Mouse (Mus musculus) neural tube, embryonic 15.5 days (tissue): ENCODE measurements at regions not wholly inside any gene's neighbourhood (a gene's known extent, or its start where the extent isn't known, plus 50 kb on each side); places are given as distances from the start of the nearest gene placed in this dataset.
A peak's percentile ranks its signal among the peaks of the same experiment; 100 is the strongest.

ENCODE experiments used
- ATAC-seq: fragments of 200-750 bp; cut with Nextera tagmentation; 2 replicates; pipeline ENCODE4 v1.8.0; 2017; ENCODE audit warnings: mild to moderate bottlenecking, moderate TSS enrichment, moderate library complexity; ENCODE audit not compliant: low FRiP score
- H3K27ac ChIP-seq: fragments of 300-500 bp; sonication (generic); replicated peaks from 2 replicates; pipeline ENCODE4 v1.5.1; 2015; ENCODE audit warnings: mild to moderate bottlenecking, inconsistent platforms
- H3K27me3 ChIP-seq: fragments of 300-500 bp; sonication (generic); replicated peaks from 2 replicates; pipeline ENCODE4 v1.6.1; 2015; ENCODE audit warnings: inconsistent platforms
- H3K36me3 ChIP-seq: fragments of 300-500 bp; sonication (generic); 2 replicates; pipeline ENCODE4 v1.6.1; 2015; ENCODE audit warnings: inconsistent platforms
- H3K4me1 ChIP-seq: fragments of 300-500 bp; sonication (generic); 2 replicates; pipeline ENCODE4 v1.6.1; 2015; ENCODE audit warnings: inconsistent platforms
- H3K4me2 ChIP-seq: fragments of 300-500 bp; sonication (generic); 2 replicates; pipeline ENCODE4 v1.6.1; 2015; ENCODE audit warnings: inconsistent platforms, mild to moderate bottlenecking, moderate library complexity
- H3K4me3 ChIP-seq: fragments of 300-500 bp; sonication (generic); replicated peaks from 2 replicates; pipeline ENCODE4 v1.5.1; 2015; ENCODE audit warnings: mild to moderate bottlenecking, inconsistent platforms
- H3K9ac ChIP-seq: fragments of 300-500 bp; sonication (generic); replicated peaks from 2 replicates; pipeline ENCODE4 v1.6.1; 2015; ENCODE audit warnings: mild to moderate bottlenecking, inconsistent platforms
- H3K9me3 ChIP-seq: fragments of 300-500 bp; sonication (generic); replicated peaks from 2 replicates; pipeline ENCODE4 v1.6.1; 2016; ENCODE audit warnings: inconsistent platforms
- WGBS: fragments of 180-500 bp; shearing (Covaris S2); methylation state at CpG from one replicate; pipeline ENCODE4 v1.1.7; 2015; ENCODE audit warnings: mixed read lengths; 5-methylcytosine and 5-hydroxymethylcytosine counted together

DNA sequence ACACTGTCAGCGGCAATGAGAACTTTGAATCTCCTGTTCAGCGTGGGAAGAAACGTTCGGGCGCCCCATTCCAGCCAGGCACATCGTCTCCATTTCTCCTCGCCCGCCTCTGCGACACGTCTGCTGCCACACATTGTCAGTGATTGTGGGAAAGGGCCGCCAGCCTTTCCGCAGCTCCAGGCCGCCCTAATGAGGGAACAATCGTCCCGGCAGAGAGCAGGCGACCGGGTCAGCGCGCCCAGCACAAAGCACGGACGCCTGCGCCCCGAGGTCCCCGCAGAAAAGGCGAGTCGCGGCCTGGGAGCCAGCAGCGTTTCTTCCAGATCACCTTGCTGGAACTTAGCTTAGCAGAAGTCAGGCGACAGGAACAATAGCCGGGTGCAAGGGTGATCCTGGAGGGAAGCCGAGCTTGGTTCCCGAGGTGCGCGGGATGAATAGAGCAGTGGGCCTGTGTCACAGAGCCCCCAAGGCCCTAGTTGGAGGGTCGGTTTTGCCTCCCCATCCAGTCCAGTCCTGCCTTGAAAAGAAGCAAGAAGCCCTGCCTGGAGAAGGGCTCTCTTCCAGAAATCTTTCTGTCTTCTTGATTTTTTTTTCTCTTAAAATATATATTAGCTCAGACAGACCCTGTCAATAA is 203.8 kb upstream of the Pou3f3 start:
- ATAC-seq = peak; percentile 48
- peaks cover 15% of the 10 kb centered on the region for H3K4me1 ChIP-seq
- H3K27ac ChIP-seq = no peak overlapping the region
- H3K9me3 ChIP-seq = no peaks in the 10 kb centered on the region
- under 1% methylated on average over 35 of the region's 35 CpGs for WGBS
- H3K4me3 ChIP-seq = peak overlapping the region; percentile 38
- H3K27me3 ChIP-seq = no peaks in the 10 kb centered on the region
- H3K9ac ChIP-seq = peak overlapping the region; percentile 42
- H3K4me2 ChIP-seq = peak overlapping the region; percentile 64
- no peaks in the 10 kb centered on the region for H3K36me3 ChIP-seq

DNA sequence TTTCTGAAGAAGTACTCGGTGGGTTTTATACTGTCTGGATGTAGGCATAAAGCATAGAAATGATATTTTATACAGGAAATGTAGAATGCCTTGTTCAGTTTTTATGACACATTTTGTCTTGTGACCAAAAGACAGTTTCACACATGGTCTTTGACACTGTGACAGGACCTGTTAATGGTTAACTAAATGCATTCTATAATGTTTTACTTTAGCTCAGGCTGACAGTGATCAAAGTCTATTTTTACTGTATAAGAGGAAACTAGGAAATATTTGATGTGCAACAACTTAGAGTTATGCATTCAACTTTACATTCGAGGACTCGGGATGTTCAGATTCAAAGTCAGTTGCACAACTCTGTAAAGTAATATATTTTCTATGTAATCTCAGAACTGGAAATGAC is 199.5 kb upstream of the Pou3f3 start:
- H3K4me2 ChIP-seq = no peak overlapping the region
- no peaks in the 10 kb centered on the region for H3K36me3 ChIP-seq
- no peak for ATAC-seq
- WGBS = 69% methylated on average over 3 of the region's 3 CpGs
- H3K27ac ChIP-seq = no peak overlapping the region
- no peaks in the 10 kb centered on the region for H3K27me3 ChIP-seq
- H3K9ac ChIP-seq = no peak overlapping the region
- no peak overlapping the region for H3K4me3 ChIP-seq
- H3K4me1 ChIP-seq = peaks cover 10% of the 10 kb centered on the region
- H3K9me3 ChIP-seq = no peaks in the 10 kb centered on the region

DNA sequence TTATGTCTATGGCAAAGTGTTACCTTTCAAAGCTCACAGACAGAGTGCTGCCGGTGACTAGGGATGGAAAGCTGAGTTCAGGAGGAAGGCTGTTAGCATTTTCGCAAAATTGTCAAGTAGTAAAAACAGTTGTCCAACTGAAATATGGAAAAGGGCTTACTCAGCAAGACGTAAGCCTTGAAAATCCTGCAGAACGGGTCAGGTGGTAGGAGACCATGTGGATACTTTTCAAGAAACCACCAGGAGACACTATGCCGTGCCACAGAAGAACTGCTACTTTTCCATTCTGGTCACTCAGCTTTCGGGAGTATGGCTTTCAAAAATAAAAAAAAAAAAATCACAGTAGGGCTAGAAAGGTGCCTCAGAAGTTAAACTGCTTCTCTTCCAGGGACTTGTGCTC is 199.1 kb upstream of the Pou3f3 start:
- Histone ChIP-seq H3K9me3 (no peaks in the 10 kb centered on the region), H3K36me3 (no peaks in the 10 kb centered on the region), H3K4me3 (no peak overlapping the region), H3K4me2 (no peak overlapping the region), H3K27me3 (no peaks in the 10 kb centered on the region), H3K9ac (no peak overlapping the region), H3K27ac (no peak overlapping the region), H3K4me1 (peaks cover 5% of the 10 kb centered on the region)
- ATAC-seq = no peak
- WGBS = 69% methylated on average over 6 of the region's 6 CpGs

DNA sequence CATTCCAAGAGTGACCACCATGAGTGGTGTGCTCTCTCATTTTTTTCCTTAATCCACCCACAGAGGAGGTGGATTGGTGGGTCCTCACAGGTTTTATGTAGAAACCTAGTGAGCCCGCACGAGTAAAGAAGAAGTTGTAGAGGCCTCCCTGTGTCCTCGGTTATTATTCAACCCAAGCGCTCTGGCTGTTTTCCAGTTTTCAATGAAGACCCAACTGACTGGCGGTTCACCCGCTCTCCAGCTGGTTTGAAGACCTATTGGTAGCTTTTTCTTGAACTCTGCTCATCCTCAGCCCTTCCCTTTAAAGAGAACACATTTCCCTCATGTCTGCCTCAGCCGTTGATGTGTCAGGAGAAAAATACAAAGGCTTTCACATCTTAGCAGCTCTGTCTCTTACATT is 196.7 kb upstream of the Pou3f3 start:
- 82% methylated on average over 7 of the region's 7 CpGs for WGBS

DNA sequence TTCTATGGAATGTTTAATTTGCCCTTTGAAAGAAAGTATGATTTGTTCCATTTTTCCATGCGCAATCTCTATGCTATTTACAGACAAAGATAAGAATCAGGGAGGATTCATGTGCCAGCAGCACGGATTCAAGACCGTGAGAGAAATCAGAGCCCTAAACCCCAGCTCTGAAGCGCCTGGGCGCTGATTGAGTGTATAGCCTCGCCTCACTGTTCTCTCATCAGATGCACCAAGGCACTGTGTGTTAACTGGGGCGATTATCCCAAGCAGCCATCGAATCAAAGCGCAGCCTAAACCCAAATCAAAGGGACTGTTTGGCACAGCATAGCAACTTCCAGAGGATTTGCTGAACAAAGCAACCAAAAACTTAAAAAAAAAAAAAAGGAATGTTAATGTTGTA is 191.1 kb upstream of the Pou3f3 start:
- no peak for ATAC-seq
- Histone ChIP-seq H3K4me2 (no peak overlapping the region), H3K27me3 (no peaks in the 10 kb centered on the region), H3K4me3 (no peak overlapping the region), H3K4me1 (no peaks in the 10 kb centered on the region), H3K9me3 (no peaks in the 10 kb centered on the region), H3K36me3 (no peaks in the 10 kb centered on the region), H3K9ac (no peak overlapping the region), H3K27ac (no peak overlapping the region)
- 63% methylated on average over 9 of the region's 9 CpGs for WGBS

More for the DNA sequence above, 196.7 kb upstream of the Pou3f3 start:
- Histone ChIP-seq H3K27ac (no peak overlapping the region), H3K4me3 (no peak overlapping the region), H3K9ac (no peak overlapping the region), H3K27me3 (no peaks in the 10 kb centered on the region), H3K4me1 (no peaks in the 10 kb centered on the region), H3K36me3 (no peaks in the 10 kb centered on the region), H3K4me2 (no peak overlapping the region), H3K9me3 (no peaks in the 10 kb centered on the region)
- no peak for ATAC-seq

DNA sequence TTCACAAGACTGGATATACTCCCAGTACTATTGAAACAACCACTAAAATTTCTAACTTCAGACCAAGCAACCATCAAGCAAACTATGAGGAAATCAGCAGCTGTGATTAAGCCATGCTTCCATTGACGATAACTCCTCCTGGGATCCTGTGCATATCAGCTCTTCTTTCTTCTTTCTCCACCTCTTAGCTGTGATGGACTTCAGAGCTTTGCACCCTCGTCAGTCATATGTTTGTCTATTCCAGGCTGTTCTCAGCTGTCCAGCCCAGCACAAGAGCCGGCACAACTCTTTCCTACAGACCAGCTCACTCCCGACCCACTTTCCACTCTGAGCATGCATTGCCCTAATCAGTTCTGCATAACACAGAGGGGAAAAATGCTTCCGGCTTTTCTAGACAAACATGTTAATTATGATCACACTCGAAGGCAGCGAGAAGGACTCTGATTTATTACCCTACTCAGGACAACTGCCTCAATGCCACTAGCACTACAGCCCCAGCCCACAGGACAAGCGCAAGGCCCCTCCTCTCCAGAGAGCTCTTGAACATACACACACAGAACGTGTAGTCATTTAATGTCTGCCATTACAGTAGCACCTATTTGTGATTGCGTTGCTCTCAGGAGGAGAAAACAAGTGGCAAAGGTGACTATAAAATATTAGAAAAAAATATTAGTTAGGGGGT is 190.4 kb upstream of the Pou3f3 start:
- Histone ChIP-seq H3K27ac (no peak overlapping the region), H3K27me3 (no peaks in the 10 kb centered on the region), H3K9me3 (no peaks in the 10 kb centered on the region), H3K4me3 (no peak overlapping the region), H3K4me1 (no peaks in the 10 kb centered on the region), H3K9ac (no peak overlapping the region), H3K4me2 (no peak overlapping the region), H3K36me3 (no peaks in the 10 kb centered on the region)
- no peak for ATAC-seq
- WGBS = 38% methylated on average over 10 of the region's 10 CpGs

DNA sequence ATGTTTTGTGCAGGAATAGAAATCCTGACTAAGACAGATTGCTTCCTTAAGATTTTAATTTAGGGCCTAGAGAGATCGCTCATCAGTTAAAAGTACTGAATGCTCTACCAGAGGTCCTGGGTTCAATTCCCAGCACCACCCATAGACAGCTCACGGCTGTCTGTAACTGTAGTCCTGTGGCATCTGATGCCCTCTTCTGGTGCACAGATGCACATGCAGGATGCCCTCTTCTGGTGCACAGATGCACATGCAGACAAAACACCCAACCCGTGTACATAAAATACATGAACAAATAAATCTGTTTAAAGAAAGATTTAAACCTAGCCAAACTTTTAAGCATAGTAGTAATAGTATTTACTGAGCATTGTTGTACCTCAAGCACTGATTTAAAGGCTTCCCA is 181.2 kb upstream of the Pou3f3 start:
- no peaks in the 10 kb centered on the region for H3K36me3 ChIP-seq
- H3K27me3 ChIP-seq = no peaks in the 10 kb centered on the region
- H3K4me3 ChIP-seq = no peak overlapping the region
- H3K9ac ChIP-seq = no peak overlapping the region
- 97% methylated on average over 3 of the region's 3 CpGs for WGBS
- no peaks in the 10 kb centered on the region for H3K4me1 ChIP-seq
- no peak overlapping the region for H3K27ac ChIP-seq
- no peak for ATAC-seq
- no peak overlapping the region for H3K4me2 ChIP-seq
- 0 out of 2 replicates have a peak, but pooled peaks cover 4% of the 10 kb centered on the region for H3K9me3 ChIP-seq

DNA sequence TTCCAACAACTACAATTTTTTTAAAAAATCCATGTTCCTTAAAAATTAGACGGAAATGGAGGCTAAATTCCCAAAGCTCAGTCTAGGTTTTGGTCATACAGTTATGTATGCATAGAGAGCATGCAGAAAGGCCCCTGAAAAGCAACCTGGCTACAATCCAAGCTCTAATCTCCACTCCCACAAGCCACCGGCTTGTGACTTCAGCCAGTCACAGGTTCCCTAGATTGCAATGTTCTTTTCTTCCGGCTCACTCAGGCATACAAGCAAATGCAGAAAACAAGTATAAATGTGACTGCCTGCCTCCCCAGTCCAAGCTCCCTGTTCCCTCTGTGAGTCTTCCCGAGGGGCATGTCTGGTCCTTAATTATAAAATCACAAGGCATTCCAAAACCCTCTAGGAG is 171.2 kb upstream of the Pou3f3 start:
- H3K4me2 ChIP-seq = no peak overlapping the region
- H3K4me3 ChIP-seq = no peak overlapping the region
- no peaks in the 10 kb centered on the region for H3K27me3 ChIP-seq
- no peaks in the 10 kb centered on the region for H3K36me3 ChIP-seq
- WGBS = 36% methylated on average over 4 of the region's 4 CpGs
- no peak for ATAC-seq
- 0 out of 2 replicates have a peak, but pooled peaks cover 5% of the 10 kb centered on the region for H3K4me1 ChIP-seq
- no peak overlapping the region for H3K9ac ChIP-seq
- H3K27ac ChIP-seq = no peak overlapping the region
- H3K9me3 ChIP-seq = no peaks in the 10 kb centered on the region

DNA sequence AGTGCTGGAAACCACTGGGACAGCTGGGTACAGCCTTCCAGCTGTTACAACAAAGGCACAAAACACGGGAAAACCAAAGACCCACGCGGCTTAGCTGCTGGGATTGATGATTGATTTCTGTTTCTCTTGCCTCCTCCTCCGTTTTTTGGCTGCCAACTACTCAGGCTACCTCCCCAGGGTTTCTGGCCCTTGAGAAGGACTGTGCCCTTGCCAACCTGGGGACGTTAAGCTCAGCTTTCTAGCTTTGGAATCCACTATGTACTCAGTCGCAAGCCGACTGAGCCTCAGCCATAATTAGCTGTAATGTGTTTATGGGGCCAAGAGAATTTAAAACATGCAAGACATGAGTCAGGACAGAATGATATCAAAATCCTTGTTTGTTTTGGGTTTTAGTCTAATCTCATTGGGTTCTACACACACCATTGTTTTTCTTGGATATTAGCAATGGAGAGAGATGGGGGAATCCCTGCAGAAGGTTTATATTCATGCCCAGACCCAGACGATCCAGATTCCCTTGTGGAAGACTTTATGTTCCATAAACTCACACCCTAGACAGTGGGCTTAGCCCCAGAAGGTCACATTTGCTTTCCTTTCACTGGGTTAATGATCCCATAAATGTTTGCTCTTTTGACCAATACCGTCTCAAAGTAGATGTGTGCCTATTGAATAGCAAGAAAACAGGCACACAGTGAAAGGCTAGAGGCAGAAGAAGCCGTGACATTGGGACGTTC is 167.7 kb upstream of the Pou3f3 start:
- H3K9ac ChIP-seq = no peak overlapping the region
- no peak for ATAC-seq
- no peak overlapping the region for H3K4me3 ChIP-seq
- H3K36me3 ChIP-seq = no peaks in the 10 kb centered on the region
- no peaks in the 10 kb centered on the region for H3K9me3 ChIP-seq
- 0 out of 2 replicates have a peak, but pooled peaks cover 5% of the 10 kb centered on the region for H3K4me1 ChIP-seq
- 52% methylated on average over 11 of the region's 11 CpGs for whole genome bisulfite sequencing
- H3K27me3 ChIP-seq = no peaks in the 10 kb centered on the region
- no peak overlapping the region for H3K4me2 ChIP-seq
- no peak overlapping the region for H3K27ac ChIP-seq

DNA sequence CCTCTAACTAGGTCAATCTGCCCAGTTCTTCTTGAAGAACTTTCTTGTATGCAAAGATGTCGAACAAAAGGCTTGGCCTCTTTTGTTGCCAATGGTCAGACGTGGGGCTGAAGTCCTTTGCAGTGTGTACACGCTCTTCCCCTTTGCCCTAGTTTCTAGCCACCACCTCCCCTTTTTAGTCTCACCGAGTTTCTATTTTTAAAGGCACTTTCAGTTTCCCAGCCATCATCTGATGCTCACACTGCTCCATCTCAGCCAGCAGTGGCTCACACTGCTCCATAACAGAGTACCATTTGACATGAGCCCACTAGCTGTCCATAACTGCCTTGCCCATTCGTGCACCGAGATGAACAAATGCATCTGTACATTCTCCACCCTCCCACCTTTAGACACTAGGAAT is 162.7 kb upstream of the Pou3f3 start:
- Histone ChIP-seq H3K9ac (no peak overlapping the region), H3K4me3 (no peak overlapping the region), H3K27ac (no peak overlapping the region), H3K4me1 (no peaks in the 10 kb centered on the region), H3K9me3 (no peaks in the 10 kb centered on the region), H3K36me3 (no peaks in the 10 kb centered on the region), H3K4me2 (no peak overlapping the region), H3K27me3 (0 out of 2 replicates have a peak, but pooled peaks cover 3% of the 10 kb centered on the region)
- 87% methylated on average over 6 of the region's 6 CpGs for WGBS
- no peak for ATAC-seq

DNA sequence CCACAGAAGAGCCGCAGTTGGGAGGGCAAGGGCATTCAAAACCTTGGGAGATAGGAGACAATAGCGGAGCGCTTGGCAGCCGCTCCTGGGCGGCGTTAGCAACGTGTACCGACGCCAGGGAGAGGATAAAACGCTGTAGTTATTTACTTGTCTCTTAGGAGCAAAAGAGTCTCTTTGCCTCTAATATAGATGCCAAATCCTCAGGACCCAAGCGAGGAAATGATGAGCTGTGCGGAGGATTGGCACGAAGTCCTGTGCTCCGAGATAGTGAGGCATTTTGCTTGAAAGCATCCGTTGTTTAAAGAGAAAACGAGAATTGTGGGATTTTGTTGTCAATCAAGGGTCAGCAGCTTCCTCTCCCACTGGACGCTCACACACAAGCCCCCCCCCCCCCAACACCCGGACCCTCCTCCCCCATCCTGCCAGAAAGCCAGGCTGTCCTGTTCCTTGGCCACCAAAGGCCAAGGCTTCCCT is 156.5 kb upstream of the Pou3f3 start:
- Histone ChIP-seq H3K4me2 (peak overlapping the region; percentile 49), H3K4me3 (peak overlapping the region; percentile 27), H3K27ac (peak overlapping the region; percentile 78), H3K27me3 (0 out of 2 replicates have a peak, but pooled peaks cover 3% of the 10 kb centered on the region), H3K9me3 (no peaks in the 10 kb centered on the region), H3K9ac (0 out of 2 replicates have a peak overlapping the region, but pooled peaks have one; percentile 4), H3K36me3 (no peaks in the 10 kb centered on the region), H3K4me1 (peaks cover 38% of the 10 kb centered on the region)
- WGBS = 12% methylated on average over 18 of the region's 18 CpGs
- ATAC-seq = peak; percentile 48
